Comparison of ENCODE assay signal across 14 mouse cellular contexts in genomic region chr17:47955054-47955741, GRCm38 (mm10). TPM values are rescaled to one million over a fixed set of nuclear protein-coding genes. Genes with fewer than 3 reads are reported as not detected.
DNase-seq lines count a peak whose midpoint lies in the region; ATAC-seq and TF ChIP-seq lines count a peak whose summit lies in the region.
"Had no signal": no experiment of that assay in that cellular context is flagged by ENCODE, and none has a peak within 500 bp of the region (broad histone marks: within the 10 kb centered on the region; RNA-seq: fewer than 3 reads in every experiment).

No protein-coding gene starts in this region.

- peak; percentile 47; the same call in 1 of the 2 replicates for ATAC-seq in heart, embryonic 15.5 days (replicated peaks; ENCODE audit: insufficient number of reproducible peaks, insufficient read depth, low FRiP score, low read depth)
- 0 out of 2 replicates have a peak, but pooled peaks have one; percentile 11 for ATAC-seq in liver, embryonic 14.5 days (ENCODE audit: insufficient read depth)
- ATAC-seq: midbrain, embryonic 16.5 days had no signal

- DNase-seq in heart, adult 18-20 months: no peak
- DNase-seq in ZHBTc4 (ENCODE audit: low read depth, low spot score): peak; percentile 64
- no peak for DNase-seq in liver, embryonic 14.5 days (ENCODE audit: low read depth in 3 of 3, low spot score in 3 of 3)
- peak; percentile 40 to 83 for DNase-seq in lung, postnatal 4 days
- DNase-seq in kidney, postnatal 36 days: no peak
- no peak for DNase-seq in right cerebral cortex, postnatal 10 days (ENCODE audit: low spot score in 2 of 2)
- no peak for DNase-seq in cerebellum, adult 8-10 months
- DNase-seq: cerebellum, postnatal 14 days; thymus, postnatal 36 days had no signal

- peaks cover 24% of the 10 kb centered on the region for H3K4me1 ChIP-seq in heart, embryonic 15.5 days (replicated peaks)
- H3K4me1 ChIP-seq in liver, embryonic 14.5 days (replicated peaks; ENCODE audit: control insufficient read depth in 2 of 2, insufficient read depth in 2 of 2, low read length in 1 of 2): peaks cover 0 to 2% of the 10 kb centered on the region in 2 experiments; a peak in 1 of 4 replicates

- H3K27ac ChIP-seq in heart, embryonic 15.5 days: peak overlapping the region; percentile 44
- H3K27ac ChIP-seq in liver, embryonic 14.5 days: no peak overlapping the region
- H3K27ac ChIP-seq: hindbrain, embryonic 14.5 days; layer of hippocampus, adult 2 months; limb, embryonic 12.5 days had no signal

- TF ChIP-seq CTCF in liver, embryonic 14.5 days (IDR thresholded peaks at IDR 0.05; ENCODE audit: low read depth): no peak

- H3K9me3 ChIP-seq in heart, embryonic 15.5 days (replicated peaks): no peaks in the 10 kb centered on the region
- no peaks in the 10 kb centered on the region for H3K9me3 ChIP-seq in liver, embryonic 14.5 days (ENCODE audit: control insufficient read depth, low read length)
- H3K9me3 ChIP-seq: limb, embryonic 12.5 days had no signal

- TF ChIP-seq EP300 in liver, embryonic 14.5 days (IDR thresholded peaks at IDR 0.05; ENCODE audit: low read depth): no peak

- peaks cover 10% of the 10 kb centered on the region; the same call in 1 of the 2 replicates for H3K27me3 ChIP-seq in heart, embryonic 15.5 days
- peaks cover 3% of the 10 kb centered on the region for H3K27me3 ChIP-seq in liver, embryonic 14.5 days (ENCODE audit: control insufficient read depth, insufficient read depth, low read length)

- H3K36me3 ChIP-seq in heart, embryonic 15.5 days: no peaks in the 10 kb centered on the region
- H3K36me3 ChIP-seq in liver, embryonic 14.5 days (replicated peaks; ENCODE audit: control insufficient read depth, insufficient read depth, low read depth): no peaks in the 10 kb centered on the region
- H3K36me3 ChIP-seq: limb, embryonic 12.5 days had no signal

- no peak overlapping the region for H3K4me2 ChIP-seq in heart, embryonic 15.5 days
- H3K4me2 ChIP-seq in liver, embryonic 14.5 days (ENCODE audit: low read depth): peak overlapping the region; percentile 1; the same call in 1 of the 2 replicates
- H3K4me2 ChIP-seq: hindbrain, embryonic 14.5 days; limb, embryonic 12.5 days had no signal

- H3K4me3 ChIP-seq in heart, embryonic 15.5 days: no peak overlapping the region
- H3K4me3 ChIP-seq in liver, embryonic 14.5 days (ENCODE audit: insufficient read depth in 1 of 2, low read depth in 2 of 2, low read length in 2 of 2): no peak overlapping the region
- H3K4me3 ChIP-seq: layer of hippocampus, adult 2 months; limb, embryonic 12.5 days had no signal

- WGBS in heart, embryonic 15.5 days: 28% methylated on average over 12 of the region's 12 CpGs
- 32% methylated on average over 12 of the region's 12 CpGs for whole genome bisulfite sequencing in liver, embryonic 14.5 days (ENCODE audit: insufficient replicate concordance)

- no peak overlapping the region for H3K9ac ChIP-seq in heart, embryonic 15.5 days
- no peak overlapping the region for H3K9ac ChIP-seq in liver, embryonic 14.5 days (replicated peaks)
- H3K9ac ChIP-seq: hindbrain, embryonic 14.5 days; limb, embryonic 12.5 days had no signal

RNA-seq across cellular contexts. Expression of gene Foxp4, which starts 30.8 kb away (rescaled TPM):
- polyA plus RNA-seq in heart, embryonic 15.5 days (2015; fragmentation: Nextera tagmentation; extraction: Ambion mirVana): 6.4 and 11.1 TPM in 2 replicates
- 10 to 100 TPM in 1 of 2 experiments, 1 to 10 TPM in 1; 8.5 to 12.2 TPM for total RNA-seq in heart, adult 18-20 months (2021)
- 9.4 and 10.1 TPM in 2 replicates for polyA plus RNA-seq in liver, embryonic 14.5 days (2012; rRNA removed)
- polyA plus RNA-seq in liver, embryonic 14.5 days (2014; fragmentation: Nextera tagmentation; extraction: Ambion mirVana): 3.5 and 4.7 TPM in 2 replicates

Comparison
In these comparisons a context has a peak if more than half of its experiments do, and no peak if none do; other contexts are left out.
1. DNase-seq: peak in ZHBTc4 (single experiment) and lung, postnatal 4 days (2 of 2); none in heart, adult 18-20 months (0 of 2), liver, embryonic 14.5 days (0 of 3), kidney, postnatal 36 days (0 of 2), right cerebral cortex, postnatal 10 days (0 of 2) and cerebellum, adult 8-10 months (single experiment).